Mouse (Mus musculus): ENCODE results near the gene Ctbp2. TPM values are rescaled to one million over a fixed set of nuclear protein-coding genes. Genes with fewer than 3 reads are reported as not detected.
A peak's percentile ranks its signal among the peaks of the same experiment; 100 is the strongest.

The Ctbp2 gene
- polyA plus RNA-seq, 1 experiment from 2014 or later: 45.6 TPM

DNA sequence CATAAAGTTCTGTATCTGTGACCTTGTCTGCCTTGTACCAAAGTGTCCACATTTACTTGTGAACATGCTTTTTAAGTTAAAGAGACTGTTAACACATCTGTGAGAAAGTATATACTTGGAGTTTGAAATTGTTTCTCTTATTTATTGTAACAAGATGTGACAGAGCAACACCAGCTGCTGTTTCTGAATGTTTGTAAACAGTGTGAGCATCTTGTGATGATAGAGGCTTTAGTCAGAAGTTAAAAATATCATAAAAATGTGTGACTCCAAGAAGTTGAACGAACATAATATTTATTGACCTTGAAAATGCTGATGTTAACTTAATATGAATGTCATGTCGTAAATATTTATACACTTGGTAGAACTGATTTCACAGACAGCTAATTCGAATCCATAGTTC is 173.5 kb downstream of the Ctbp2 start:
- Histone ChIP-seq H3K4me3 (ENCODE audit: low read depth, low read length) (no peak overlapping the region), H3K27ac (ENCODE audit: low read length) (no peak overlapping the region), H3K4me1 (ENCODE audit: insufficient read depth, low read depth, low read length) (peaks cover 12% of the 10 kb centered on the region), H3K9ac (replicated peaks; ENCODE audit: low read depth) (no peak overlapping the region), H3K27me3 (replicated peaks; ENCODE audit: insufficient read depth, low read length) (no peaks in the 10 kb centered on the region), H3K4me2 (replicated peaks; ENCODE audit: low read depth, low read length) (no peak overlapping the region), H3K9me3 (ENCODE audit: low read length) (no peaks in the 10 kb centered on the region), H3K36me3 (ENCODE audit: insufficient read depth, low read length) (no peaks in the 10 kb centered on the region)
- 44% methylated on average over 3 of the region's 3 CpGs for WGBS
- ATAC-seq (peak; percentile 47; the same call in 1 of the 2 replicates), DNase-seq (ENCODE audit: low spot score) (peak; percentile 82)
- TF ChIP-seq CTCF (IDR thresholded peaks at IDR 0.05) (no peak), EP300 (IDR thresholded peaks at IDR 0.05) (peak; percentile 46; the same call in 1 of the 2 replicates)

DNA sequence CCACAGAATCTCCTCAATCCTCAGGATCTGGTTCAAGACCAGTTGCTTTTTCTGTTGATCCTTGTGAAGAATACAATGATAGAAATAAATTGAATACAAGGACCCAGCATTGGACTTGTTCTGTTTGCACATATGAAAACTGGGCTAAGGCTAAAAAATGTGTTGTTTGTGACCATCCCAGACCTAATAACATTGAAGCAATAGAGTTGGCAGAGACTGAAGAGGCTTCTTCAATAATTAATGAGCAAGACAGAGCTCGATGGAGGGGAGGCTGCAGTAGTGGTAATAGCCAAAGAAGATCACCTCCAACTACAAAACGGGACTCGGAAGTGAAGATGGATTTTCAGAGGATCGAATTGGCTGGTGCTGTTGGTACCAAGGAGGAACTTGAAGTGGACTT is 174.2 kb downstream of the Ctbp2 start:
- ATAC-seq (no peak), DNase-seq (ENCODE audit: low spot score) (no peak)
- Histone ChIP-seq H3K4me3 (ENCODE audit: low read depth, low read length) (no peak overlapping the region), H3K27me3 (replicated peaks; ENCODE audit: insufficient read depth, low read length) (no peaks in the 10 kb centered on the region), H3K9me3 (ENCODE audit: low read length) (no peaks in the 10 kb centered on the region), H3K36me3 (ENCODE audit: insufficient read depth, low read length) (no peaks in the 10 kb centered on the region), H3K4me2 (replicated peaks; ENCODE audit: low read depth, low read length) (no peak overlapping the region), H3K9ac (replicated peaks; ENCODE audit: low read depth) (no peak overlapping the region), H3K4me1 (ENCODE audit: insufficient read depth, low read depth, low read length) (peaks cover 12% of the 10 kb centered on the region), H3K27ac (ENCODE audit: low read length) (no peak overlapping the region)
- no peak for TF ChIP-seq CTCF (IDR thresholded peaks at IDR 0.05)
- no peak for TF ChIP-seq EP300 (IDR thresholded peaks at IDR 0.05)
- 78% methylated on average over 4 of the region's 4 CpGs for WGBS

DNA sequence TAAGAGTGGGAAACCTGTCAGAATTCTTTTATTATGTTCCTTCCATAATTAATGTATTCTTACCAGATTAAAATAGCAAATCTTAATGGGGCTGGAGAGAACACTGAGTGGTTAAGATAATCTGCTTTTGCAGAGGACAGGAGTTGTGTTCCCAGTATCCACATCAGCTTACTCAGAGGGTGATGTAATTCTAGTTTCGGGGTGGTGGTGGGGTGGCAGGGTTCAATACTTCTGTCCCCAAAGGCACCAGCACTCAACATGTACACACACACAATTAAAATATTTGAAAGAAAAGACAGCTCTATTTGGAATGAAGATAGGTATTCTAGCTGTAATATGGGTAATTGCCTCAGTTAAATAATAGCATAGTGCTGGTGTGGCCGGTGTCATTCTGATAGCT is 183.6 kb downstream of the Ctbp2 start:
- H3K27me3 ChIP-seq (replicated peaks; ENCODE audit: insufficient read depth, low read length): no peaks in the 10 kb centered on the region
- no peak overlapping the region for H3K4me2 ChIP-seq (replicated peaks; ENCODE audit: low read depth, low read length)
- ATAC-seq (no peak), DNase-seq (ENCODE audit: low spot score) (no peak)
- H3K4me1 ChIP-seq (ENCODE audit: insufficient read depth, low read depth, low read length): no peaks in the 10 kb centered on the region; the same call in 1 of the 2 replicates
- no peaks in the 10 kb centered on the region for H3K9me3 ChIP-seq (ENCODE audit: low read length)
- TF ChIP-seq EP300 (IDR thresholded peaks at IDR 0.05) (no peak), CTCF (IDR thresholded peaks at IDR 0.05) (no peak)
- H3K27ac ChIP-seq (ENCODE audit: low read length): no peak overlapping the region
- WGBS: 83% methylated on average over 2 of the region's 2 CpGs
- H3K9ac ChIP-seq (replicated peaks; ENCODE audit: low read depth): no peak overlapping the region
- no peaks in the 10 kb centered on the region for H3K36me3 ChIP-seq (ENCODE audit: insufficient read depth, low read length)
- no peak overlapping the region for H3K4me3 ChIP-seq (ENCODE audit: low read depth, low read length)

DNA sequence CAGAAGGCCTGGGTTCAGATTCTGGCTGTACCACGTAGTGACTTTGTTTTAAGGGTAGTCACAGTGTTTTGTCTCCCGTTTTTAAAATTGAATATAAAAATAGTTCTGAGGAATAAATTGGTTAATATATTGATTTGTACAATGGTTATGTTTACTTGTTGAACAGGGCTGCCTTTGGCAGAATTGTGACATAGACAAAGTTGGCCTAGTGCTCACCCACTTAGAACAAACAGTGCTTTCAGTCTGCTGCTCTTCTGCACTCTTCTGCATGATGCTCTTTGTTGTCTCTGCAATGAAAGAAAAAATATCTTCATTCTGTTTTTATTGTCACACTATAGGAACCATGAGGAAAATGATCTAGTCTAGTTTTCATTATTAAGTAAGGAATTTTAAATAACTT is 185.0 kb downstream of the Ctbp2 start:
- H3K9ac ChIP-seq (replicated peaks; ENCODE audit: low read depth): no peak overlapping the region
- no peak for TF ChIP-seq CTCF (IDR thresholded peaks at IDR 0.05)
- TF ChIP-seq EP300 (IDR thresholded peaks at IDR 0.05): no peak
- H3K4me3 ChIP-seq (ENCODE audit: low read depth, low read length): no peak overlapping the region
- no peak overlapping the region for H3K4me2 ChIP-seq (replicated peaks; ENCODE audit: low read depth, low read length)
- no peak overlapping the region for H3K27ac ChIP-seq (ENCODE audit: low read length)
- DNase-seq (ENCODE audit: low spot score) (no peak), ATAC-seq (no peak)
- H3K27me3 ChIP-seq (replicated peaks; ENCODE audit: insufficient read depth, low read length): no peaks in the 10 kb centered on the region
- H3K9me3 ChIP-seq (ENCODE audit: low read length): no peaks in the 10 kb centered on the region
- no peaks in the 10 kb centered on the region; the same call in 1 of the 2 replicates for H3K4me1 ChIP-seq (ENCODE audit: insufficient read depth, low read depth, low read length)
- 83% methylated on average over 2 of the region's 2 CpGs for WGBS
- no peaks in the 10 kb centered on the region for H3K36me3 ChIP-seq (ENCODE audit: insufficient read depth, low read length)

Other genes with a start within 250 kb of the Ctbp2 start
- 13.5 and 13.8 TPM in 2 replicates for gene Zranb1, start 193.2 kb downstream of the Ctbp2 start, polyA plus RNA-seq (2015; fragmentation: Nextera tagmentation; extraction: Ambion mirVana)
- gene Fgfr2, start 1.0 kb downstream of the Ctbp2 start, polyA plus RNA-seq (2015; fragmentation: Nextera tagmentation; extraction: Ambion mirVana): 100 and 110 TPM in 2 replicates